Mouse (Mus musculus): Measurements from ENCODE around the gene Rasgef1a.

DNA sequence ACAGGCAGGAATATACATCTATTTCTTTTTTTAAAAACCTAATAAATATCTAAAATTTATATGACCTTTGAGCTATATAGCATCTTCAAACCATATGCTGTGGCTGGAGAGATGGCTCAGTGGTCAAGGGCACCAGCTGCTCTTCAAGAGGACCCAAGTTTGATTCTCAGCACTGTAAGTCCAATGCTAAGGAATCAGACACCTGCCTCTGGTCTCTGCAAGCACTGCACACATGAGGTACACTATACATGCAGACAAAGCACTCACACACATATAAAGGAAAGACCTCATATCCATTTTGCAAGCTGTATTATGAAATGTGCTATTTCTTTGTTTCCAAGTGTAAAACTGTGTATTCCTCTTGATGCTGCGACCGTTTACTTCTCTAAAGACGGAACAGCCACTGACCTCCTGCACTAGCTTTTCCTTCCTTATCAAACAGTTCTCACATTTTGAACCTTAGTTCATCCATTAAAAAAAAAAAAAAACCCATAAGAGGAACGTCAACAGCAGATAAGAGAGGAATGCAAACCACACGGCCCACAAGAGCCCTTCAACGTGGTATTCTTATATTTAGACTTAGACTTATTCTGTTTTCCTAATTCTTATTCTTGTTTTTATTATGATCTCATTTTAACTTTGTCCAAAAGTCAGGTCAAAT lies 116.7 kb downstream of the Rasgef1a start:
- TF ChIP-seq CTCF (IDR thresholded peaks at IDR 0.05; ENCODE audit: borderline replicate concordance, control insufficient read depth, extremely low read depth, insufficient read depth, low read length, poor library complexity) (no peak), POLR2A (IDR thresholded peaks at IDR 0.05; ENCODE audit: control insufficient read depth, extremely low read depth, insufficient read depth, low read length, poor library complexity) (no peak)
